Mouse (Mus musculus): ENCODE measurements at regions not wholly inside any gene's neighbourhood (a gene's known extent, or its start where the extent isn't known, plus 50 kb on each side); places are given as distances from the start of the nearest gene placed in this dataset.
"Not testable (repeated sequence)": the region's sequence is repeated elsewhere in the genome, so short reads cannot be mapped to it uniquely, and the experiment has no call there.

DNA sequence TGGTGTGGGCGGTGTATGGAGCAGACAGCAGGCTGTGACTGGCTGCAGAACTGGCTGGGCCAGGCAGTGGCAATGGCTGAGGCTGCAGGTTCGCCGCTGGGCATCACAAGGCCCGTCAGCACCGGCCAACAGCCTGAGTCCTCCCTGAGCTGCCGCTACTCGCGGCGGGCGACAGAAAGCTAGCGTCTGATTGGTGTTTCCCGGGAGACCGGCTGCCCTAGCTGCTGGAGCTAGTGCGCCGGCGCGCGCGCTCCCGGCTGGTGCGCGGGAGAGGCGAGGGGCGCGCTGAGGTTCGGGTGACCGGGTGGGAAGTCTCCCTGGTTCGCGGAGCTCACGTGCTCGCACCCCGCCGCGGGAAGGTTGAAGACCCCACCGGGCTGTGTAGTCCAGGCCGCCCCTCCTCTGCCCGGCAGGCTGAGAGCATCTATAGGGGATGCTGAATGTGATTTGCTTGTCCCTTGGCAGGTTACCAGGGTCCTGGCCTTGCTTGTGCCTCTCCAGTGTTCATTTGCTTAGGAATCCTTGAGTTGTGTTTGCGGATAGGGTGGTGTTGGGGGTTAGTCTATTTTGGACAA lies 241.2 kb downstream of the Mef2c start:
- H3K27ac ChIP-seq (ENCODE audit: low read depth, low read length) = peak overlapping the region; percentile 96
- ATAC-seq (replicated peaks; ENCODE audit: low FRiP score) (peak; percentile 87), DNase-seq (ENCODE audit: low spot score) (peak; percentile 96)
- H3K9ac ChIP-seq (ENCODE audit: low read length) = peak overlapping the region; percentile 66
- H3K4me2 ChIP-seq (ENCODE audit: low read depth, low read length, severe bottlenecking) = peak overlapping the region; percentile 54
- no peaks in the 10 kb centered on the region for H3K27me3 ChIP-seq (ENCODE audit: control insufficient read depth, insufficient read depth, low read length)
- no peaks in the 10 kb centered on the region for H3K9me3 ChIP-seq (ENCODE audit: control insufficient read depth, low read length)
- peak overlapping the region; percentile 33 for H3K4me3 ChIP-seq (ENCODE audit: low read depth, low read length)
- WGBS = under 1% methylated on average over 38 of the region's 38 CpGs
- no peaks in the 10 kb centered on the region for H3K36me3 ChIP-seq (ENCODE audit: control insufficient read depth, insufficient read depth, low read length)
- peaks cover 6% of the 10 kb centered on the region; the same call in 1 of the 2 replicates for H3K4me1 ChIP-seq (replicated peaks; ENCODE audit: control insufficient read depth, insufficient read depth, low read length)

DNA sequence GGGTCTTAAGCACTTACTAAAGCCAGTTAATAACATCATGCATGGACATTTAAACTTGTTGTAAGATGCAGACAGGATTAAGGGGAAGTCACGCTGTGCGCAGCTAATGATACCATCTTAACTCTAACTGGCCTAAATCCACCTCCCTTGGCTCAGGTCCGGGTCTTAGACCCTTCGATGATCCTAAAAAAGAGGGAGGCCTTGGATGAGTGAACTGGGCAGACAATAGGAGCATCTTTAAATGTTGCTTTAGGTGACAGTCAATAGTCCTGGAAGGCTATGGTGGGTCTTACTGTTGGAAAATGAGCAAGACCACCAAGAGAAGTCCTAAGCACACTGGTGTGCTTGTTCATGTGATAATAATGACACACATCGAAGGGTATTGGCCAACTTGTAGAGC lies 242.1 kb downstream of the Mef2c start:
- DNase-seq (ENCODE audit: low spot score) (no peak), ATAC-seq (replicated peaks; ENCODE audit: low FRiP score) (no peak)
- H3K4me1 ChIP-seq (replicated peaks; ENCODE audit: control insufficient read depth, insufficient read depth, low read length) = peaks cover 6% of the 10 kb centered on the region; the same call in 1 of the 2 replicates
- H3K27me3 ChIP-seq (ENCODE audit: control insufficient read depth, insufficient read depth, low read length) = no peaks in the 10 kb centered on the region
- H3K36me3 ChIP-seq (ENCODE audit: control insufficient read depth, insufficient read depth, low read length) = no peaks in the 10 kb centered on the region
- no peak overlapping the region for H3K4me2 ChIP-seq (ENCODE audit: low read depth, low read length, severe bottlenecking)
- 33% methylated on average over 5 of the region's 5 CpGs for WGBS
- H3K27ac ChIP-seq (ENCODE audit: low read depth, low read length) = peak overlapping the region; percentile 13; the same call in 1 of the 2 replicates
- H3K4me3 ChIP-seq (ENCODE audit: low read depth, low read length) = no peak overlapping the region
- H3K9ac ChIP-seq (ENCODE audit: low read length) = no peak overlapping the region
- H3K9me3 ChIP-seq (ENCODE audit: control insufficient read depth, low read length) = no peaks in the 10 kb centered on the region

DNA sequence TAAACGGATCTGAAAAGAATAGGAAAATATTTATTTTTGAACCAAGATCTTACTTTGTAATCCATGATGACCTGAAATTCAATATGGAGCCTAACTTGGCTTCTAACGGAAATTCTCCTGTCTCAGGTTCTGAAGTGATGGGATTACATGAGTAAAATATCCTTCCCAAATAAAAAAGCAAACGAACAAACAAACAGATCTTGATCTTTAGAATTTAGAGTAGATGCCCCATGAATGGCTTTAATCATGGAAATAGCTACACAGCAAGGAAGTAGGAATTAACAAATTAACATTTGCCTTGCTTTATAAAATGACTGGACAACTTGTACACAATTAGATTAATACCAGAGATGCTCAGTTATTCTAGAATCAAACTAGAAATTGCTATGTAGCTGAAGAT lies 243.8 kb downstream of the Mef2c start:
- 80% methylated on average over 3 of the region's 3 CpGs for WGBS
- no peak for ATAC-seq (replicated peaks; ENCODE audit: low FRiP score)
- H3K27ac ChIP-seq (ENCODE audit: low read depth, low read length) = no peak overlapping the region
- no peaks in the 10 kb centered on the region for H3K36me3 ChIP-seq (ENCODE audit: control insufficient read depth, insufficient read depth, low read length)
- no peak overlapping the region for H3K4me2 ChIP-seq (ENCODE audit: low read depth, low read length, severe bottlenecking)
- no peak overlapping the region for H3K4me3 ChIP-seq (ENCODE audit: low read depth, low read length)
- no peaks in the 10 kb centered on the region for H3K9me3 ChIP-seq (ENCODE audit: control insufficient read depth, low read length)
- no peak for DNase-seq (ENCODE audit: low spot score)
- no peak overlapping the region for H3K9ac ChIP-seq (ENCODE audit: low read length)
- no peaks in the 10 kb centered on the region for H3K27me3 ChIP-seq (ENCODE audit: control insufficient read depth, insufficient read depth, low read length)
- H3K4me1 ChIP-seq (replicated peaks; ENCODE audit: control insufficient read depth, insufficient read depth, low read length) = peaks cover 6% of the 10 kb centered on the region; the same call in 1 of the 2 replicates

DNA sequence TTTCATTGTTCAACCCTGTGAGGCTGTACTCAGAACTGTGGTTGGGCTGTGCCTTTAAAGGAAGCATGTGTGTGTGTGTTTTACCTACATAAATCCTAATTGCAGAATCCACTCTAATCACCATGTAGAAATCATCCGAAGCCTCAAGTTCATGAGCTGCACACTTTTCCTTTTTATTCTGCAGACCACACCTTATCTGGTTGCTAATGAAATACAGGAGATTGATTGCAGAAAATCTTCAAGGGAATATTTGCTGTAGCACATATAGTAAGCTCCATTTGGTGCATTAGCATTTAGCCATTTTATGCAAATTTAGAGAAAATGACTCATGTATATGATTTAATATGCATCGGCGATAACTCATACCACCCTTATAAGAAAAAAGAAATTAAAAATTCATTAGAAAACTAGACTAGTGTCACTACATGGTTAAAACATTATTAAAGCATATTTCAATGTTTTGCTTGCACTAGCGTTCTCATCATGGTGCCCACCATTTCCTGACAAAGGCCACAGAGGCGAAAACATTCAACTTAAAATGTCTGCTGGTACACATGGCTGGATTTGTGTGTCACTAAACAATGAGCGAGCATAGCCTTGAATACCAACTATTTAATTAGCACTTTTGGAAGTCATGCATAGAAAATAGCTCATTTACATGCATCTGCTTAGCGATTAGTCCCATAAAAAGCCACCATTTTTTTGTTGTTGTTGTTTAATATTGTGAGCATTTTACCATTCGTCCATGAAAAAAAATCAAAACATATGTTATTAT lies 245.7 kb downstream of the Mef2c start:
- Histone ChIP-seq H3K9ac (ENCODE audit: low read length) (no peak overlapping the region), H3K27me3 (ENCODE audit: control insufficient read depth, insufficient read depth, low read length) (no peaks in the 10 kb centered on the region), H3K9me3 (ENCODE audit: control insufficient read depth, low read length) (no peaks in the 10 kb centered on the region), H3K4me2 (ENCODE audit: low read depth, low read length, severe bottlenecking) (no peak overlapping the region), H3K4me3 (ENCODE audit: low read depth, low read length) (no peak overlapping the region), H3K36me3 (ENCODE audit: control insufficient read depth, insufficient read depth, low read length) (no peaks in the 10 kb centered on the region), H3K27ac (ENCODE audit: low read depth, low read length) (peak overlapping the region; percentile 8), H3K4me1 (replicated peaks; ENCODE audit: control insufficient read depth, insufficient read depth, low read length) (peaks cover 3% of the 10 kb centered on the region; the same call in 1 of the 2 replicates)
- DNase-seq (ENCODE audit: low spot score) = no peak
- 56% methylated on average over 8 of the region's 8 CpGs for WGBS
- ATAC-seq (replicated peaks; ENCODE audit: low FRiP score) = peak; percentile 51

DNA sequence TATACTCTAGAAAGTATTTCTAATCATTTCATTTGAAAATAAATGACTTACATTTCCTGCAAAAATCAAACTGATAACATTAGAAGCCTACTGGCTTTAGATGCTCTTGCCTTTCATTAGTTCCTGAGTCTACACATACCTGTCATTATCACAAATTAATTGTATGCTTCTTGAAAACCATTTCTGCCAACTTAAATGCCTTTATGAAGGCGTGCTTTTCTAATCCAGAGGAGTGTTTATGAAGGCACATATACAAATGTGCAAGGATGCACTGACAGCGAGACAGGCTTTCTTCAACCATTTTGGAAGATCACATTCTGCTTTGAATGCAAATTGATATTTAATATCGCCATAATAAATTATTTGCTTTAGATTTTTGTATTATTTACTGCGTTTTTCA lies 246.6 kb downstream of the Mef2c start:
- H3K27ac ChIP-seq (ENCODE audit: low read depth, low read length) = no peak overlapping the region
- ATAC-seq (replicated peaks; ENCODE audit: low FRiP score) = no peak

DNA sequence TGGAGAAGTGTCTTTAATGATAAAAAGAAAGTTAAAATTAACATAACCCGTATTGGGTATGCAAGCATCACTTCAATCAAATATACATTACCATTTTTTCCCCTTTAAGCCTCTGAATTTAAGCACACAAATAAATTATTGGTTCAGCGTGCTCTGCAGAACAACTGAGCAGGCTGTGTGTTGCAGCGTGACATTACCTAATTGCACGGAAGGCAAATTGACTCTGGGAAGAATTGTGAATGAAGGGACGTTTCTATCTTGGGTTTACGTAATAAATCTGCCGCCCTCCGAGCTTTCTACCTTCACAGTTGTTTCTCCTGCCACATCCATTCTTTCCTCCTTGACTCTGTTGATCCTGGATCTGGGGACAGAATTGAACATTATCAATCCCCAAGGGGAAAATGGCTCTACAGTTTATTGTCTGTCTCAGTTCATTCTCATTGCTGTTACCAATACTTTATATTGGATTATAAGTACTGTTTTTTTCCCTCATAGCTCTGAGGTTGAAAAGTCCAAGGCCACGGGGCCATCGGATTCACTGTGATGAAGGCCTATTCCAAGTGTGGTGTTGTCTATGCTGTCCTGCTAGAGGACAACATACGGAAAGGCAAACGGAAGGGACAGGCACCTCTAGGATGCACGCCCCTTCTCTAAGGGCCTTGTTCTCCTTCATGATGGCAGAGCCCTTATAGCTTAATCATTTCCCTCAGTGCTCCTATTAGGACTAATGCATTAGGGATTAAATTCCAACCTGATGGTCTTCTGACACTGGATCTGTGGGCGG lies 256.7 kb downstream of the Mef2c start:
- Histone ChIP-seq H3K4me2 (ENCODE audit: low read depth, low read length, severe bottlenecking) (no peak overlapping the region), H3K36me3 (ENCODE audit: control insufficient read depth, insufficient read depth, low read length) (no peaks in the 10 kb centered on the region), H3K9me3 (ENCODE audit: control insufficient read depth, low read length) (no peaks in the 10 kb centered on the region), H3K4me3 (ENCODE audit: low read depth, low read length) (no peak overlapping the region), H3K4me1 (replicated peaks; ENCODE audit: control insufficient read depth, insufficient read depth, low read length) (no peaks in the 10 kb centered on the region), H3K27me3 (ENCODE audit: control insufficient read depth, insufficient read depth, low read length) (no peaks in the 10 kb centered on the region), H3K9ac (ENCODE audit: low read length) (no peak overlapping the region), H3K27ac (ENCODE audit: low read depth, low read length) (no peak overlapping the region)
- DNase-seq (ENCODE audit: low spot score) = no peak
- ATAC-seq (replicated peaks; ENCODE audit: low FRiP score) = no peak
- WGBS = 88% methylated on average over 14 of the region's 14 CpGs

More for the DNA sequence above, 246.6 kb downstream of the Mef2c start:
- Histone ChIP-seq H3K9ac (ENCODE audit: low read length) (no peak overlapping the region), H3K36me3 (ENCODE audit: control insufficient read depth, insufficient read depth, low read length) (no peaks in the 10 kb centered on the region), H3K27me3 (ENCODE audit: control insufficient read depth, insufficient read depth, low read length) (no peaks in the 10 kb centered on the region), H3K9me3 (ENCODE audit: control insufficient read depth, low read length) (no peaks in the 10 kb centered on the region), H3K4me1 (replicated peaks; ENCODE audit: control insufficient read depth, insufficient read depth, low read length) (no peaks in the 10 kb centered on the region), H3K4me3 (ENCODE audit: low read depth, low read length) (no peak overlapping the region), H3K4me2 (ENCODE audit: low read depth, low read length, severe bottlenecking) (no peak overlapping the region)
- no peak for DNase-seq (ENCODE audit: low spot score)
- WGBS = 55% methylated on average over 4 of the region's 4 CpGs

DNA sequence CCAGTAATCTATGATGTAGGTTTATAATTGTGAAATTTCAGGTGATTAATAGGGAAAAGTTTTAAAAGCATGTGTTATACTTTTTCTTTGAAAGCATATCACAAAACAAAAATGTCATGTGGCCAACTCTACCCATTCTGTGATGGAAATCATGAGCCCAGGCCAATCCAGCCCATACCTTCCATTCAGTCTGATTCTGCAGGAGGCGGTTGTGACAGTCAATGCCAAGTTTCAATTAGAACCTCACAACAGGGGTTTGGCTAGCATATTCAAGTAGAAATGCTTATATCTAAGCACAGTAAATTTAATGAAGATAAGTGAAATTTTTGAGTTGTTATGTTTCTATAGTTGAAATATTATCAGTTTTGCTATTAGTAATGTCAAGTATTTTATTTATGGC lies 258.6 kb downstream of the Mef2c start:
- DNase-seq (ENCODE audit: low spot score) (no peak), ATAC-seq (replicated peaks; ENCODE audit: low FRiP score) (no peak)
- WGBS = 88% methylated on average over 1 of the region's 1 CpGs
- H3K36me3 ChIP-seq (ENCODE audit: control insufficient read depth, insufficient read depth, low read length) = no peaks in the 10 kb centered on the region
- no peaks in the 10 kb centered on the region for H3K9me3 ChIP-seq (ENCODE audit: control insufficient read depth, low read length)
- no peak overlapping the region for H3K4me3 ChIP-seq (ENCODE audit: low read depth, low read length)
- no peak overlapping the region for H3K27ac ChIP-seq (ENCODE audit: low read depth, low read length)
- H3K4me1 ChIP-seq (replicated peaks; ENCODE audit: control insufficient read depth, insufficient read depth, low read length) = no peaks in the 10 kb centered on the region
- H3K9ac ChIP-seq (ENCODE audit: low read length) = no peak overlapping the region
- no peak overlapping the region for H3K4me2 ChIP-seq (ENCODE audit: low read depth, low read length, severe bottlenecking)
- H3K27me3 ChIP-seq (ENCODE audit: control insufficient read depth, insufficient read depth, low read length) = no peaks in the 10 kb centered on the region

DNA sequence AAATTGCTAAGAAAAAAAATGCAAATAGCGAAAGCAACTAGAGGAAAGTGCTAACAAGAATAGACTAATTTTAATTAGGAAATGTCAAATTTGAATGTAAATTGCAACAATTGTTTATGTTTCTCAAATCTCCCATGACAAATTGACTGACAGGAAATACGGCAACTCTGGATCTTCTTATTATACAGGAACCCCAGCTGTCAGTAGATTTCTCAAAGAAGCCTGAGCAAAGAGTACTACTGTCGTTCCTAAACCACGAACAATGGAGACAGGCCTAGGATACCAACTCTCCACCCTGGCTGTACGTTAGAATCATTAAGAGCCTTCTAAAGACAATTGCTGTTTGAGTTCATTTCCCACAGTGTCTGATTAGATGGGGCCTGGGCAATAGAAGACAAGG lies 259.5 kb downstream of the Mef2c start:
- not testable (repeated sequence) for H3K9ac ChIP-seq (ENCODE audit: low read length); DNase-seq (ENCODE audit: low spot score); H3K27ac ChIP-seq (ENCODE audit: low read depth, low read length); H3K4me1 ChIP-seq (replicated peaks; ENCODE audit: control insufficient read depth, insufficient read depth, low read length); H3K4me3 ChIP-seq (ENCODE audit: low read depth, low read length); H3K36me3 ChIP-seq (ENCODE audit: control insufficient read depth, insufficient read depth, low read length); H3K9me3 ChIP-seq (ENCODE audit: control insufficient read depth, low read length); H3K27me3 ChIP-seq (ENCODE audit: control insufficient read depth, insufficient read depth, low read length); H3K4me2 ChIP-seq (ENCODE audit: low read depth, low read length, severe bottlenecking); ATAC-seq (replicated peaks; ENCODE audit: low FRiP score)
- 62% methylated on average over 5 of the region's 5 CpGs for WGBS
